Mouse (Mus musculus): ENCODE measurements around the gene Vmn2r3. TPM values are rescaled to one million over a fixed set of nuclear protein-coding genes. Genes with fewer than 3 reads are reported as not detected.
"Not testable (repeated sequence)": the region's sequence is repeated elsewhere in the genome, so short reads cannot be mapped to it uniquely, and the experiment has no call there.

Gene Vmn2r3
- polyA plus RNA-seq, 1 experiment from 2014 or later: not detected

GRCm38 (mm10) chr3:64235459-64235858, 54.0 kb downstream of the Vmn2r3 start:
- H3K9ac ChIP-seq (ENCODE audit: low read depth, low read length); H3K27me3 ChIP-seq (ENCODE audit: control insufficient read depth, insufficient read depth, low read length); H3K36me3 ChIP-seq (ENCODE audit: control insufficient read depth, insufficient read depth, low read length); H3K4me2 ChIP-seq (replicated peaks; ENCODE audit: low read depth, low read length); H3K27ac ChIP-seq (ENCODE audit: low read depth, low read length); H3K4me3 ChIP-seq (ENCODE audit: low read length); ATAC-seq (ENCODE audit: low FRiP score, low TSS enrichment); H3K9me3 ChIP-seq (ENCODE audit: control insufficient read depth, low read length); H3K4me1 ChIP-seq (ENCODE audit: control insufficient read depth, insufficient read depth, low read length): not testable (repeated sequence)
- WGBS: 83% methylated on average over 6 of the region's 6 CpGs

GRCm38 (mm10) chr3:64233655-64234054, 55.9 kb downstream of the Vmn2r3 start:
- H3K4me1 ChIP-seq (ENCODE audit: control insufficient read depth, insufficient read depth, low read length); H3K9ac ChIP-seq (ENCODE audit: low read depth, low read length); H3K36me3 ChIP-seq (ENCODE audit: control insufficient read depth, insufficient read depth, low read length); H3K4me2 ChIP-seq (replicated peaks; ENCODE audit: low read depth, low read length); H3K27ac ChIP-seq (ENCODE audit: low read depth, low read length); H3K27me3 ChIP-seq (ENCODE audit: control insufficient read depth, insufficient read depth, low read length); H3K4me3 ChIP-seq (ENCODE audit: low read length); H3K9me3 ChIP-seq (ENCODE audit: control insufficient read depth, low read length); ATAC-seq (ENCODE audit: low FRiP score, low TSS enrichment): not testable (repeated sequence)
- WGBS: 83% methylated on average over 8 of the region's 12 CpGs

- Histone ChIP-seq H3K36me3 (ENCODE audit: control insufficient read depth, insufficient read depth, low read length) (no peaks in the 10 kb centered on the region), H3K9ac (ENCODE audit: low read depth, low read length) (no peak overlapping the region), H3K9me3 (ENCODE audit: control insufficient read depth, low read length) (no peaks in the 10 kb centered on the region), H3K4me3 (ENCODE audit: low read length) (no peak overlapping the region), H3K27me3 (ENCODE audit: control insufficient read depth, insufficient read depth, low read length) (no peaks in the 10 kb centered on the region), H3K27ac (ENCODE audit: low read depth, low read length) (no peak overlapping the region), H3K4me1 (ENCODE audit: control insufficient read depth, insufficient read depth, low read length) (no peaks in the 10 kb centered on the region), H3K4me2 (replicated peaks; ENCODE audit: low read depth, low read length) (no peak overlapping the region)
- ATAC-seq (ENCODE audit: low FRiP score, low TSS enrichment): no peak
- WGBS: 60% methylated on average over 2 of the region's 2 CpGs
Observed at GRCm38 (mm10) chr3:64227243-64227642, 62.3 kb downstream of the Vmn2r3 start.

Other genes starting within 250 kb of the Vmn2r3 start
- 0.03 and 0.11 TPM in 2 replicates for gene Vmn2r1, start 208.2 kb downstream of the Vmn2r3 start, polyA plus RNA-seq (2014; fragmentation: Nextera tagmentation; extraction: Ambion mirVana)
- not detected in 2 replicates for gene Vmn2r2, start 147.8 kb downstream of the Vmn2r3 start, polyA plus RNA-seq (2014; fragmentation: Nextera tagmentation; extraction: Ambion mirVana)
- gene Vmn2r4, start 125.7 kb upstream of the Vmn2r3 start, polyA plus RNA-seq (2014; fragmentation: Nextera tagmentation; extraction: Ambion mirVana): not detected in 2 replicates
- gene Vmn2r5, start 220.1 kb upstream of the Vmn2r3 start, polyA plus RNA-seq (2014; fragmentation: Nextera tagmentation; extraction: Ambion mirVana): not detected in 2 replicates